Mouse (Mus musculus) ES-Bruce4 (cell line): ENCODE results near the gene Mfrp. TPM values are rescaled to one million over a fixed set of nuclear protein-coding genes. Genes with fewer than 3 reads are reported as not detected.
A peak's percentile ranks its signal among the peaks of the same experiment; 100 is the strongest.

Experiments
- H3K27ac ChIP-seq: 2 replicates; pipeline ENCODE4 v1.5.1; 2012; ENCODE audit warnings: low read length, inconsistent platforms; ENCODE audit not compliant: insufficient read depth
- H3K27me3 ChIP-seq: 2 replicates; pipeline ENCODE4 v1.6.1; 2012; ENCODE audit warnings: mild to moderate bottlenecking, low read length, inconsistent platforms; ENCODE audit not compliant: control insufficient read depth, poor library complexity, insufficient read depth, severe bottlenecking
- H3K36me3 ChIP-seq: 2 replicates; pipeline ENCODE4 v1.6.1; 2012; ENCODE audit warnings: inconsistent platforms, mild to moderate bottlenecking, low read length, moderate library complexity; ENCODE audit not compliant: control insufficient read depth, poor library complexity, insufficient read depth, severe bottlenecking
- H3K4me1 ChIP-seq: one replicate; pipeline ENCODE4 v1.8.1; 2011; ENCODE audit warnings: low read length; ENCODE audit not compliant: control insufficient read depth, insufficient read depth
- H3K4me3 ChIP-seq: 2 replicates; pipeline ENCODE4 v1.5.1; 2011; ENCODE audit warnings: low read depth, mild to moderate bottlenecking, low read length
- H3K9ac ChIP-seq: 2 replicates; pipeline ENCODE4 v1.6.1; 2012; ENCODE audit warnings: low read depth, mild to moderate bottlenecking, inconsistent platforms; ENCODE audit not compliant: poor library complexity, severe bottlenecking
- H3K9me3 ChIP-seq: replicated peaks from 2 replicates; pipeline ENCODE4 v1.6.1; 2012; ENCODE audit warnings: mild to moderate bottlenecking, low read length, inconsistent platforms; ENCODE audit not compliant: control insufficient read depth, poor library complexity, insufficient read depth, severe bottlenecking
- CTCF ChIP-seq: IDR thresholded peaks from one replicate; pipeline ENCODE4 v1.8.1; 2011; ENCODE audit warnings: low read depth, low read length
- EP300 ChIP-seq: IDR thresholded peaks from 2 replicates; pipeline ENCODE4 v1.6.1; 2011; ENCODE audit warnings: low read depth, low read length; ENCODE audit not compliant: insufficient read depth
- POLR2A ChIP-seq: IDR thresholded peaks from one replicate; pipeline ENCODE4 v1.8.1; 2011; ENCODE audit warnings: low read length; ENCODE audit not compliant: insufficient read depth
- polyA plus RNA-seq: library from polyadenylated mRNA; stranded (reverse); fragments of >200 nt; gene quantifications from 2 replicates; pipeline ENCODE4 v1.2.4, GENCODE M21; 2011; ENCODE audit warnings: low read depth; ENCODE audit not compliant: missing spikeins, insufficient read depth, insufficient read length

Gene Mfrp
- polyA plus RNA-seq, 1 experiment: not detected

- H3K4me3 ChIP-seq: no peak overlapping the region
- H3K9ac ChIP-seq: no peak overlapping the region
- H3K27me3 ChIP-seq: no peaks in the 10 kb centered on the region
- no peaks in the 10 kb centered on the region for H3K4me1 ChIP-seq
- no peaks in the 10 kb centered on the region for H3K9me3 ChIP-seq
- TF ChIP-seq CTCF (no peak), POLR2A (no peak), EP300 (no peak)
- no peak overlapping the region for H3K27ac ChIP-seq
- 0 out of 2 replicates have a peak, but pooled peaks cover 3% of the 10 kb centered on the region for H3K36me3 ChIP-seq
These were observed 4.7 kb downstream of the Mfrp start for GRCm38 (mm10) chr9:44106182-44106581.

DNA sequence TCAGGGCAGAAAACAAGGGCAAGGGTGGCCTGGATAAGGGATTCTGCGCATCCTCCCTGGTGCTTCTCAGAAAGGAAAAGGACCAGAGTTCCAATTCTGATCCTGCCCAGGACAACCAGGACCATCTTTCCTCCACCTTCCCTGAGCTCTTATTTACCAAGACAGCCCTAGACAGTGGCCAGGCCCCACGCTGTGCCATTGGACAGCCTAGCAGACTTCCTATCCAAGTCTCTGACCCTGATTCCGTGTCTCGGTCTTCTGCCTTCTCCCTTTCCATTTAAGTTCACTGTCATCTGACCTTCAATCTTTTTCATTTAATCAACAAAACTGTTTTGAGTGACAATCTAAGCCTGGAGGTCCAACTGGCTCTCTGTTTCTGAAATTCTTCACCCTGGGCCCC is 5.1 kb downstream of the Mfrp start:
- H3K27ac ChIP-seq: no peak overlapping the region
- no peaks in the 10 kb centered on the region for H3K4me1 ChIP-seq
- H3K36me3 ChIP-seq: 0 out of 2 replicates have a peak, but pooled peaks cover 3% of the 10 kb centered on the region
- H3K9ac ChIP-seq: no peak overlapping the region
- no peaks in the 10 kb centered on the region for H3K27me3 ChIP-seq
- TF ChIP-seq POLR2A (no peak), CTCF (no peak), EP300 (no peak)
- no peak overlapping the region for H3K4me3 ChIP-seq
- no peaks in the 10 kb centered on the region for H3K9me3 ChIP-seq

DNA sequence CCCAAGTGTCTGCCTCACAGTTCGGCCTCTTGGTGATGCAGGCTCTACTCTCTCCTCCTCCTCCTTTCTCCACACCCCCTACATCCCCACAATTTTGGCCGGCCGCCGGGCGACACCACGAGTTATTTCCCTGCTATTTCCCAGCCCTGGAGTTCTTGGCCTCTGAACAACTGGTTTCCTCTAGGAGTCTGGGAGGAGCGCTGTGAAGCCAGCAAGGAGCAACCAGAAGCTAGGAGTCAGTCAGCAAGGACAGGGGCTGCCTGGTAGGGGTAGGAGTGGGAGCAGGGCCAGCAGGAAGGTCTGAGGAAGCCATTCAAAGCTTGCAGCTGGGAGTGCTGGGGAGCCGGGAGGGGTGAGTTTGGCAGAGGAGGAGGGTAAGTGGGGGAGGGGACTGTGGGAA is 5.6 kb downstream of the Mfrp start, which contains the start of gene C1qtnf5:
TSS of gene C1qtnf5 (plus strand) at position 136 of the 400 bp plus-strand sequence.
- Histone ChIP-seq H3K9ac (peak within 1 kb of the TSS; percentile 38; the same call in 1 of the 2 replicates), H3K36me3 (0 out of 2 replicates have a peak, but pooled peaks cover 3% of the 10 kb centered on the region), H3K4me1 (no peaks in the 10 kb centered on the region), H3K4me3 (peak within 1 kb of the TSS; percentile 34; the same call in 1 of the 2 replicates), H3K27me3 (no peaks in the 10 kb centered on the region), H3K27ac (no peak within 1 kb of the TSS), H3K9me3 (no peaks in the 10 kb centered on the region)
- TF ChIP-seq POLR2A: no peak
- TF ChIP-seq EP300: no peak
- no peak for TF ChIP-seq CTCF

DNA sequence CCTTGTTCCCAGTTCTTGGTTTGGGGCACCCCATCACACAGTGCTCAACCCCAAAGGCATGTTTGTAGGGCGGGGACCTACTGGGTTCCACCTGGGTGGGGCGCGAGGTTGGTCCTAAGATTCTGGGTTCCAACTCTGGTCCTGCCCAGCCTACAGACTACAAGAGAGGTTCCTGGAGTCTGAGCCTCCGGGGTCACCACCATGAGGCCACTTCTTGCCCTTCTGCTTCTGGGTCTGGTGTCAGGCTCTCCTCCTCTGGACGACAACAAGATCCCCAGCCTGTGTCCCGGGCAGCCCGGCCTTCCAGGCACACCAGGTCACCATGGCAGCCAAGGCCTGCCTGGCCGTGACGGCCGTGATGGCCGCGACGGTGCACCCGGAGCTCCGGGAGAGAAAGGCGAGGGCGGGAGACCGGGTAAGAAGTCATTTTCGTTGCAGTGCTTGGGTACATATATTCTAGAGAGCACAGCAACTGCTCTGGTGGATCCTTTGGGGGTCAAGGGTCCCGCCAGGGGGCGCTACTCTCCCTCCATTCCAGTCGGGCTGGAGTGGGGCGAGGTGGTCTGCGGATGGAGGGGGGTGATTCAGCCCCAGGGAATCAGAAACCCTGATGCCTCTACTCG is 6.1 kb downstream of the Mfrp start:
- peak overlapping the region; percentile 38; the same call in 1 of the 2 replicates for H3K9ac ChIP-seq
- H3K9me3 ChIP-seq: no peaks in the 10 kb centered on the region
- H3K4me1 ChIP-seq: no peaks in the 10 kb centered on the region
- 0 out of 2 replicates have a peak, but pooled peaks cover 3% of the 10 kb centered on the region for H3K36me3 ChIP-seq
- peak overlapping the region; percentile 34; the same call in 1 of the 2 replicates for H3K4me3 ChIP-seq
- H3K27ac ChIP-seq: no peak overlapping the region
- H3K27me3 ChIP-seq: no peaks in the 10 kb centered on the region
- TF ChIP-seq EP300: no peak
- TF ChIP-seq CTCF: peak; percentile 69
- TF ChIP-seq POLR2A: no peak

DNA sequence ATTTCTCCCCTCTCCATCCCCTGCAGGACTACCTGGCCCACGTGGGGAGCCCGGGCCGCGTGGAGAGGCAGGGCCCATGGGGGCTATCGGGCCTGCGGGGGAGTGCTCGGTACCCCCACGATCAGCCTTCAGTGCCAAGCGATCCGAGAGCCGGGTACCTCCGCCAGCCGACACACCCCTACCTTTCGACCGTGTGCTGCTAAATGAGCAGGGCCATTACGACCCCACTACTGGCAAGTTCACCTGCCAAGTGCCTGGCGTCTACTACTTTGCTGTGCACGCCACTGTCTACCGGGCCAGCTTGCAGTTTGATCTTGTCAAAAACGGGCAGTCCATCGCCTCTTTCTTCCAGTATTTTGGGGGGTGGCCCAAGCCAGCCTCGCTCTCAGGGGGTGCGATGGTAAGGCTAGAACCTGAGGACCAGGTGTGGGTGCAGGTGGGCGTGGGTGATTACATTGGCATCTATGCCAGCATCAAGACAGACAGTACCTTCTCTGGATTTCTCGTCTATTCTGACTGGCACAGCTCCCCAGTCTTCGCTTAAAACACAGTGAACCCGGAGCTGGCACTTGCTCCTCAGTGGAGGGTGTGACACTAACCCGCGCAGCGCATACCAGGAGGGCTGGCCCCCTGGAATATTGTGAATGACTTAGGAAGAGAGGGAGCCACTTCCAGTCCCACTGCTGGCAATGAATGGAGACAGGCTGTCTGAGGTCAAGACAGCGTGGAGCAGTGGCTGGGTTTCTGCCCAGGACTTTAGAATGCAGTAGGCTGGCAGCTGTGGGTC is 6.9 kb downstream of the Mfrp start:
- TF ChIP-seq CTCF: no peak
- Histone ChIP-seq H3K4me3 (peak overlapping the region; percentile 8), H3K27me3 (no peaks in the 10 kb centered on the region), H3K27ac (no peak overlapping the region), H3K4me1 (no peaks in the 10 kb centered on the region), H3K9ac (peak overlapping the region; percentile 38; the same call in 1 of the 2 replicates), H3K9me3 (no peaks in the 10 kb centered on the region), H3K36me3 (0 out of 2 replicates have a peak, but pooled peaks cover 3% of the 10 kb centered on the region)
